Mouse (Mus musculus): ENCODE measurements around the gene Speg. TPM values are rescaled to one million over a fixed set of nuclear protein-coding genes. Genes with fewer than 3 reads are reported as not detected.

Speg gene
- polyA plus RNA-seq, 1 experiment from 2014 or later: 20.1 TPM

- H3K4me1 ChIP-seq (replicated peaks; ENCODE audit: control insufficient read depth, insufficient read depth, low read length): no peaks in the 10 kb centered on the region
- WGBS: 2% methylated on average over 28 of the region's 28 CpGs
- 0 out of 2 replicates have a peak, but pooled peaks have one; percentile 11 for ATAC-seq
Observed at GRCm38 (mm10) chr1:75382356-75383071, 7.4 kb downstream of the Speg start.

GRCm38 (mm10) chr1:75384470-75385141, 9.5 kb downstream of the Speg start:
- no peak overlapping the region for H3K27ac ChIP-seq (ENCODE audit: low read depth, low read length)
- H3K9ac ChIP-seq (ENCODE audit: low read depth, low read length): no peak overlapping the region
- ATAC-seq: no peak
- H3K4me1 ChIP-seq (replicated peaks; ENCODE audit: control insufficient read depth, insufficient read depth, low read length): 0 out of 2 replicates have a peak, but pooled peaks cover 3% of the 10 kb centered on the region
- 88% methylated on average over 25 of the region's 27 CpGs for WGBS
- H3K4me3 ChIP-seq (ENCODE audit: low read depth, low read length): no peak overlapping the region
- no peaks in the 10 kb centered on the region; the same call in 1 of the 2 replicates for H3K36me3 ChIP-seq (ENCODE audit: control insufficient read depth, insufficient read depth)
- peaks cover 21% of the 10 kb centered on the region for H3K27me3 ChIP-seq (replicated peaks; ENCODE audit: control insufficient read depth, insufficient read depth, low read length)
- H3K9me3 ChIP-seq (ENCODE audit: control insufficient read depth): no peaks in the 10 kb centered on the region
- H3K4me2 ChIP-seq (replicated peaks; ENCODE audit: low read depth): no peak overlapping the region
- no peak for TF ChIP-seq CTCF (IDR thresholded peaks at IDR 0.05; ENCODE audit: low read depth)

More at GRCm38 (mm10) chr1:75382356-75383071, 7.4 kb downstream of the Speg start:
- H3K36me3 ChIP-seq (ENCODE audit: control insufficient read depth, insufficient read depth): no peaks in the 10 kb centered on the region; the same call in 1 of the 2 replicates
- H3K27me3 ChIP-seq (replicated peaks; ENCODE audit: control insufficient read depth, insufficient read depth, low read length): peaks cover 4% of the 10 kb centered on the region
- peak overlapping the region; percentile 50 for H3K9ac ChIP-seq (ENCODE audit: low read depth, low read length)
- peak overlapping the region; percentile 35; the same call in 1 of the 2 replicates for H3K27ac ChIP-seq (ENCODE audit: low read depth, low read length)
- H3K4me2 ChIP-seq (replicated peaks; ENCODE audit: low read depth): peak overlapping the region; percentile 94
- peak overlapping the region; percentile 57 for H3K4me3 ChIP-seq (ENCODE audit: low read depth, low read length)
- H3K9me3 ChIP-seq (ENCODE audit: control insufficient read depth): no peaks in the 10 kb centered on the region
- no peak for TF ChIP-seq CTCF (IDR thresholded peaks at IDR 0.05; ENCODE audit: low read depth)

GRCm38 (mm10) chr1:75385142-75385730, 10.1 kb downstream of the Speg start:
- H3K4me1 ChIP-seq (replicated peaks; ENCODE audit: control insufficient read depth, insufficient read depth, low read length): 0 out of 2 replicates have a peak, but pooled peaks cover 3% of the 10 kb centered on the region

GRCm38 (mm10) chr1:75386149-75386548, 11.1 kb downstream of the Speg start:
- no peak overlapping the region for H3K9ac ChIP-seq (ENCODE audit: low read depth, low read length)
- no peak overlapping the region for H3K4me3 ChIP-seq (ENCODE audit: low read depth, low read length)
- ATAC-seq: no peak; the same call in 1 of the 2 replicates
- 0 out of 2 replicates have a peak, but pooled peaks cover 3% of the 10 kb centered on the region for H3K4me1 ChIP-seq (replicated peaks; ENCODE audit: control insufficient read depth, insufficient read depth, low read length)
- H3K4me2 ChIP-seq (replicated peaks; ENCODE audit: low read depth): no peak overlapping the region
- no peak for TF ChIP-seq CTCF (IDR thresholded peaks at IDR 0.05; ENCODE audit: low read depth)
- peaks cover 25% of the 10 kb centered on the region for H3K27me3 ChIP-seq (replicated peaks; ENCODE audit: control insufficient read depth, insufficient read depth, low read length)
- 40% methylated on average over 4 of the region's 4 CpGs for WGBS
- H3K9me3 ChIP-seq (ENCODE audit: control insufficient read depth): no peaks in the 10 kb centered on the region
- H3K36me3 ChIP-seq (ENCODE audit: control insufficient read depth, insufficient read depth): no peaks in the 10 kb centered on the region; the same call in 1 of the 2 replicates
- H3K27ac ChIP-seq (ENCODE audit: low read depth, low read length): no peak overlapping the region

More at GRCm38 (mm10) chr1:75385142-75385730, 10.1 kb downstream of the Speg start:
- WGBS: 73% methylated on average over 20 of the region's 20 CpGs
- Histone ChIP-seq H3K9me3 (ENCODE audit: control insufficient read depth) (no peaks in the 10 kb centered on the region), H3K9ac (ENCODE audit: low read depth, low read length) (no peak overlapping the region), H3K27ac (ENCODE audit: low read depth, low read length) (no peak overlapping the region), H3K36me3 (ENCODE audit: control insufficient read depth, insufficient read depth) (no peaks in the 10 kb centered on the region; the same call in 1 of the 2 replicates), H3K4me2 (replicated peaks; ENCODE audit: low read depth) (no peak overlapping the region), H3K27me3 (replicated peaks; ENCODE audit: control insufficient read depth, insufficient read depth, low read length) (peaks cover 25% of the 10 kb centered on the region), H3K4me3 (ENCODE audit: low read depth, low read length) (no peak overlapping the region)
- ATAC-seq: no peak
- TF ChIP-seq CTCF (IDR thresholded peaks at IDR 0.05; ENCODE audit: low read depth): no peak

GRCm38 (mm10) chr1:75387469-75387928, 12.4 kb downstream of the Speg start:
- no peak for ATAC-seq
- Histone ChIP-seq H3K4me2 (replicated peaks; ENCODE audit: low read depth) (peak overlapping the region; percentile 51), H3K27ac (ENCODE audit: low read depth, low read length) (no peak overlapping the region), H3K4me1 (replicated peaks; ENCODE audit: control insufficient read depth, insufficient read depth, low read length) (0 out of 2 replicates have a peak, but pooled peaks cover 3% of the 10 kb centered on the region), H3K36me3 (ENCODE audit: control insufficient read depth, insufficient read depth) (peaks cover 3% of the 10 kb centered on the region; the same call in 1 of the 2 replicates), H3K9ac (ENCODE audit: low read depth, low read length) (no peak overlapping the region), H3K4me3 (ENCODE audit: low read depth, low read length) (no peak overlapping the region), H3K27me3 (replicated peaks; ENCODE audit: control insufficient read depth, insufficient read depth, low read length) (peaks cover 25% of the 10 kb centered on the region), H3K9me3 (ENCODE audit: control insufficient read depth) (no peaks in the 10 kb centered on the region)
- no peak for TF ChIP-seq CTCF (IDR thresholded peaks at IDR 0.05; ENCODE audit: low read depth)
- WGBS: 34% methylated on average over 7 of the region's 7 CpGs

Data from intestine, postnatal 0 days (tissue).